Mouse (Mus musculus) erythroblast, embryonic 14.5 days (primary cell): ENCODE results near the gene Trip11. TPM values are rescaled to one million over a fixed set of nuclear protein-coding genes. Genes with fewer than 3 reads are reported as not detected.

Experiments used
- H3K27me3 ChIP-seq: 2 replicates; pipeline ENCODE4 v1.6.1; 2012; ENCODE audit warnings: inconsistent platforms; ENCODE audit not compliant: control insufficient read depth
- H3K36me3 ChIP-seq: 2 replicates; pipeline ENCODE4 v1.6.1; 2012; ENCODE audit warnings: mild to moderate bottlenecking, inconsistent platforms; ENCODE audit not compliant: control insufficient read depth
- H3K4me1 ChIP-seq: 2 replicates; pipeline ENCODE4 v1.6.1; 2012; ENCODE audit warnings: inconsistent platforms; ENCODE audit not compliant: control insufficient read depth
- H3K4me3 ChIP-seq: replicated peaks from 2 replicates; pipeline ENCODE3; 2012; ENCODE audit warnings: moderate library complexity, mild to moderate bottlenecking, inconsistent platforms
- H3K9me3 ChIP-seq: 2 replicates; pipeline ENCODE4 v1.6.1; 2012; ENCODE audit warnings: low read length, inconsistent platforms, mixed read lengths; ENCODE audit not compliant: control insufficient read depth
- GATA1 ChIP-seq: IDR thresholded peaks from 2 replicates; pipeline ENCODE4 v1.6.1; 2012; ENCODE audit warnings: low read length, inconsistent platforms, mixed read lengths
- TAL1 ChIP-seq: IDR thresholded peaks from 3 replicates; pipeline ENCODE4 v1.6.1; 2012; ENCODE audit warnings: low read length, inconsistent platforms, mixed read lengths
- polyA plus RNA-seq: library from polyadenylated mRNA; stranded (reverse); fragments of >175 nt; gene quantifications from 2 replicates; pipeline ENCODE4 v1.2.3, GENCODE M21; 2012

Gene Trip11
- polyA plus RNA-seq, 1 experiment: 0.03 TPM

- Histone ChIP-seq H3K4me1 (no peaks in the 10 kb centered on the region), H3K4me3 (no peak overlapping the region), H3K27me3 (no peaks in the 10 kb centered on the region), H3K36me3 (peaks cover 41% of the 10 kb centered on the region), H3K9me3 (no peaks in the 10 kb centered on the region)
- TF ChIP-seq TAL1 (no peak), GATA1 (no peak)
These were observed 78.4 kb downstream of the Trip11 start for GRCm38 (mm10) chr12:101834715-101835114.

DNA sequence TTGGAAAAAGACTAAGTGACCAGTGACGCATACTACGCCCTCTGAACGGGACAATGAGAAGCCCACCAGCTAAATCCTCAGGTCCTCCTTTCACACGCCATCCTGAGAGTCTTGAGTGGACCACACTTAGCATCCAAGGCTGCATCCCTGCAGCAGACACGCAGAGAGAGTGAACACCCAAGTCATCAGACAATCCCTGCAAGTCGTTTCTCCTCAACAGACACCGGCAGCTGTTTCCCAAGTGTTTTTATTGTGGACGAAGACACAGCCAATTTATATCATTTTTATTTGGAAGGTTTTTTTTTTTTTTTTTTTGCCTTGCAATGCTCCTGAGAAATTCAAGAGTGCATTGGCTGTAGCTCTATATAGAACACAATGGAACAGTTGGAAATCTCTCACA lies 79.3 kb downstream of the Trip11 start:
- no peaks in the 10 kb centered on the region for H3K9me3 ChIP-seq
- H3K36me3 ChIP-seq: peaks cover 38% of the 10 kb centered on the region
- no peak overlapping the region for H3K4me3 ChIP-seq
- no peaks in the 10 kb centered on the region for H3K4me1 ChIP-seq
- TF ChIP-seq GATA1 (no peak), TAL1 (no peak)
- no peaks in the 10 kb centered on the region for H3K27me3 ChIP-seq

- Histone ChIP-seq H3K27me3 (no peaks in the 10 kb centered on the region), H3K36me3 (peaks cover 33% of the 10 kb centered on the region), H3K4me1 (no peaks in the 10 kb centered on the region), H3K9me3 (no peaks in the 10 kb centered on the region), H3K4me3 (no peak overlapping the region)
- TF ChIP-seq GATA1 (no peak), TAL1 (no peak)
These were observed 80.0 kb downstream of the Trip11 start for GRCm38 (mm10) chr12:101833115-101833506.

- TF ChIP-seq GATA1 (no peak), TAL1 (no peak)
- Histone ChIP-seq H3K36me3 (peaks cover 26% of the 10 kb centered on the region), H3K9me3 (no peaks in the 10 kb centered on the region)
These were observed 80.6 kb downstream of the Trip11 start for GRCm38 (mm10) chr12:101832179-101833114.

DNA sequence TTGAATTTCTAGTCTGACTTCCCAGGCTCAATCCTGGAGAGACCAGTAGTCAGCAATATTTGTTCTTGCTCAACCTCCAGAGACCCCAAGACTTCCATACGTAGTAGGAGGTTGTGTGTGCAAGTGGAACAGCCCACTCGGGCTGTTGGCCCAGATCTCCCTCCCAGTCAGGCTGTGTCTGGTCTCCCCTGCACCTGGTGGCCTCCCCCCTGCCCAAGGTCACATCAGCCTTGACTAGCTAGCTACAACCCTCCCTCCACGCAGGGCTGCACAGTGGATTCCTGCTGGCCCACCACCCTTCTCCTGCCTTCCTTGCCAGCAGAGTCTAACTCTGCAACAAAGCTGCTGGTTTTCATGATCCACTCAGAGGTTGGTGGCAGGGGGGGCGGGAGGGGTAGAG lies 81.8 kb downstream of the Trip11 start:
- H3K4me1 ChIP-seq: no peaks in the 10 kb centered on the region
- TF ChIP-seq TAL1: no peak
- TF ChIP-seq GATA1: no peak
- H3K36me3 ChIP-seq: peaks cover 17% of the 10 kb centered on the region
- no peak overlapping the region for H3K4me3 ChIP-seq
- no peaks in the 10 kb centered on the region for H3K9me3 ChIP-seq
- H3K27me3 ChIP-seq: no peaks in the 10 kb centered on the region

More at GRCm38 (mm10) chr12:101832179-101833114, 80.6 kb downstream of the Trip11 start:
- Histone ChIP-seq H3K4me1 (no peaks in the 10 kb centered on the region), H3K27me3 (no peaks in the 10 kb centered on the region), H3K4me3 (no peak overlapping the region)

DNA sequence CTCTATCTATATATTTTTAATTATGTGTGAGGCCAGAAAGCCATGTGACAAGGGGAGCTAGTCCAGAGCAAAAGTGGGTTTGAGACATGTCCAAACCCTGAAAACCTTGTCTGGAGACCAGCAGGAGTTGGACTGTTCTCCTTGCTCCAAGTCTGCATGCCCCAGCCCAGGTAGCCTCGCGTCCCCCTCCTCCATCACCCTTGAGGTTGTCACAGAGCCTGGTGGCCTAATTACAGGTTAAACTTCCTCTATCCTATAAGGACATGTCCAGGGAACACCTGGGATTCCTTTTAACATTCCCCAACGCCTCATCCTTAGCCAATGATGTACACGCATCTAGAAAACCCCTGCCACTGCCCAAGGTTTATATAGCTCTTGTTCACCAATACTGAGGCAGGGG lies 89.9 kb downstream of the Trip11 start:
- Histone ChIP-seq H3K4me3 (no peak overlapping the region), H3K9me3 (no peaks in the 10 kb centered on the region), H3K27me3 (peaks cover 23% of the 10 kb centered on the region), H3K36me3 (no peaks in the 10 kb centered on the region), H3K4me1 (no peaks in the 10 kb centered on the region; the same call in 1 of the 2 replicates)
- TF ChIP-seq TAL1 (no peak), GATA1 (no peak)

DNA sequence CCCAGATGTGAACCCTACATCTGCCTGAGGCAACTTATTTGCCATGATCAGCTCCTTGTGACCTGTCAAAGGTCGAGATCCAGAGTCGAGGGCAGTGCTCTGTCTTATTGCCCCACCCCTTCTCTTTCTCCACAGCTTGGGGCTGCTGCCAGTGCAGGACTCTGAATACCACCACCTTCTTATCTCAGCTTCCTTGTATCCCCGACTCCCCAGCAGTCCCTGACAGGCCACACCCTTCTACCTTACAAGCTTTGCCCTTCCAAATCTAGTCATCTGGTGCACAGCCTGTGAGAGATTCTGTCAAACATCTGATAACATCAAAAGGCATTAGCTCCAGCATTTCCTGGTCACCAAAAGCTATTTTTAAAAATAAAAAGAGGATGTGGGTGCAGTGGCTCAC lies 91.5 kb downstream of the Trip11 start:
- no peak for TF ChIP-seq GATA1
- TF ChIP-seq TAL1: no peak
- Histone ChIP-seq H3K27me3 (peaks cover 30% of the 10 kb centered on the region), H3K4me1 (no peaks in the 10 kb centered on the region; the same call in 1 of the 2 replicates), H3K36me3 (no peaks in the 10 kb centered on the region), H3K4me3 (no peak overlapping the region), H3K9me3 (no peaks in the 10 kb centered on the region)

- H3K27me3 ChIP-seq: peaks cover 30% of the 10 kb centered on the region
These were observed 93.5 kb downstream of the Trip11 start for GRCm38 (mm10) chr12:101819570-101819969.

DNA sequence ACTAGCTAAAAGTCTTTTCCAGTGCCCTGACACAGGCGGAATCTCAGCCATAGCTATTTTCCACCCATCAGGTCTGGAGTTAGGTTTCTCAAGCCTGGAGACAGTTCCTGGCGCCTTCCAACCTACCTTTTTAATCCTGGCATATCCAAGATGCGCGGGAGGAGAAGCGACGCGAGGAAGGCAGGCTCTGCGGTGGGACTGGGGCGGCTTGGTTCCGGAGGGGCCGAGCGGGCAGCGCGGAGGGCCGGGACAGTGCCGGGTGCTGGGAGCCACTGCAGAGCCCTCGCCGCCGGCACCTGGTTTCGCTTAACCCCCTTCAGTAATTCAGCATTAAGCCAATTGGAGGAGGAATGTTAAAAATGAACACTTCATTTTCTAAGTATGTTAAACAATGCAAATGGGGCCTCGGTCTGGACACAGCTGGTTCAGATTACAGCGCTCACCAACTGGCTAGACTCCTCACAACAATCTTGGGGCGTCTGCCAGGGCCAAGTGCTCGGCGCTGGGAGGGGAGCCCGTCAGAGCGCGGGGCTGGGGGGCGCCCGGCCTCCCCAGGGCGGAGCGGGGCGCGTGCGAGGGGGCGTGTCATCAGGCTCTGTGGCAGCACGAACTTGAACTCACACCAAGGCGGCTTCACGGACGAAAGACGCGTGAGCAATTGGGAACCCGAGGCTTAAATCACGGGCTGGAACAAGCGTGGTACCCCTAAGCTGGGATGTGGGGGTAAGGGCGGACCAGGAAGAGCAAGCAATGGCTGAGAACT lies 94.3 kb downstream of the Trip11 start, which contains the start of gene Fbln5:
Gene Fbln5, minus strand, starts transcription at position 448 of the 763 bp plus-strand sequence.
- no peak for TF ChIP-seq GATA1
- TF ChIP-seq TAL1: no peak
- H3K4me1 ChIP-seq: no peaks in the 10 kb centered on the region; the same call in 1 of the 2 replicates
- H3K4me3 ChIP-seq: peak within 1 kb of the TSS; percentile 32
- no peaks in the 10 kb centered on the region for H3K36me3 ChIP-seq
- no peaks in the 10 kb centered on the region for H3K9me3 ChIP-seq
- peaks cover 30% of the 10 kb centered on the region for H3K27me3 ChIP-seq

More at GRCm38 (mm10) chr12:101819570-101819969, 93.5 kb downstream of the Trip11 start:
- Histone ChIP-seq H3K4me3 (peak overlapping the region; percentile 32), H3K4me1 (no peaks in the 10 kb centered on the region; the same call in 1 of the 2 replicates), H3K36me3 (no peaks in the 10 kb centered on the region), H3K9me3 (no peaks in the 10 kb centered on the region)
- no peak for TF ChIP-seq TAL1
- no peak for TF ChIP-seq GATA1
